Mouse (Mus musculus) small intestine, adult 2 months (tissue): Measurements from ENCODE around the gene Ric8a.

Source experiments
- CTCF ChIP-seq: fragments of 200-500 bp; IDR thresholded peaks from 2 replicates; pipeline ENCODE4 v1.5.1; 2012; ENCODE audit warnings: low read depth, mild to moderate bottlenecking, control low read depth, inconsistent platforms, low read length, moderate library complexity, mixed read lengths; ENCODE audit not compliant: insufficient replicate concordance, insufficient read length; ENCODE audit errors: extremely low read depth
- POLR2A ChIP-seq: fragments of 200-500 bp; IDR thresholded peaks from 2 replicates; pipeline ENCODE4 v1.6.1; 2012; ENCODE audit warnings: low read depth, mild to moderate bottlenecking, control low read depth, inconsistent platforms, low read length, moderate library complexity

DNA sequence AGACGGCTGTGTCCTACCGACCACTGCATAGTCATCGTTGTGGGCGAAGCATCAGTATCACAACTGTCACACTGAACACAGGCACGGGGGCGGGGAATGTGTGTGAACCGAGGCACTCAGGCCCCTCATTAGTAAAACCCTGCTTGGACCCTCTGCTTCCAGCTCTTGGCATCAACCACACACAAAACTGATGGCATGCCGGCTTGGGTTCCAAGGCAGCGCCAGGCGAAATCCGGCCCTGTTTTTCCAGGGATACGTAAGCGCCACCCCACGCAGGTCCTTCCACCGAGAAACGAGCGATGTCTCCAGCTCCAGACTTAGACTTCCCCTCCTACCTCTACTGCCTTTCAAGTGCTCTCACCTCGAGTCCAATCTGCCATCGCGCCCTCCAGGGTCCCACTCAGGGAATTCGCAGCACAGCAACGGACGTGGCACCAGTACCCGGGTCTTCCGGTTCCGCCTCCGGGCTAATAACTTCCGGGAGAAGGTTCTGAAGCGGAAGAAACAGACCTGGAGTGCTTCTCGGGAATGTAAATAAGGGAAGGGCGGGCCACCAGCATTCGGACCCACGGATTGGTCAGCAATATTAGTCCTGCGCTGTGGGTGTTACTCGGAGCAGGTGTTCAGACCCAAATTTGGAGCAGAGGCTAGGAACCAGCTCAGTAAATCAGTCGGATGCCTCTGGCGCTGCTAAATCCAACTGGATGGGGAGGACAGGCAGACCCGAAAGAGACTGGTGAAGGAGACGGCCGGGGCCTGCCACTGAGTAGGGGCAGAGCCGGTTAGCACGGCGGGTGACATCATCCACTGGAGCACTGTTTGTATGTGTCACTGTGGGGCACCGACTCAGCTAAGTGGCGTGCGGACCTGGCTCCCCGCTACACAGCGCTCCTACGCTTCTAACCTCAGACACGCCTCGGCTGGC is 635 bp upstream of the Ric8a start, which contains the start of gene Gm45785:
- TF ChIP-seq CTCF = no peak
- TF ChIP-seq POLR2A = 0 out of 2 replicates have a peak, but pooled peaks have one; percentile 54
